Mouse (Mus musculus) kidney, embryonic 14.5 days (tissue): ENCODE results near the gene Fgf14. TPM values are rescaled to one million over a fixed set of nuclear protein-coding genes. Genes with fewer than 3 reads are reported as not detected.

Experiments used
- ATAC-seq: fragments of 200-750 bp; cut with Nextera tagmentation; 2 replicates; pipeline ENCODE4 v1.8.0; 2017; ENCODE audit warnings: moderate number of reproducible peaks, mild to moderate bottlenecking, moderate TSS enrichment, moderate library complexity; ENCODE audit not compliant: low FRiP score, low TSS enrichment
- H3K27ac ChIP-seq: fragments of 300-500 bp; sonication (generic); 2 replicates; pipeline ENCODE4 v1.5.1; 2014; ENCODE audit warnings: low read depth, mild to moderate bottlenecking, low read length, moderate library complexity, mixed read lengths
- H3K27me3 ChIP-seq: fragments of 300-500 bp; sonication (generic); 2 replicates; pipeline ENCODE4 v1.6.1; 2014; ENCODE audit warnings: mild to moderate bottlenecking, low read length; ENCODE audit not compliant: control insufficient read depth, insufficient read depth
- H3K36me3 ChIP-seq: fragments of 300-500 bp; sonication (generic); 2 replicates; pipeline ENCODE4 v1.6.1; 2014; ENCODE audit warnings: low read length, mixed read lengths; ENCODE audit not compliant: control insufficient read depth, insufficient read depth
- H3K4me1 ChIP-seq: fragments of 300-500 bp; sonication (generic); 2 replicates; pipeline ENCODE4 v1.6.1; 2014; ENCODE audit warnings: low read length, mixed read lengths; ENCODE audit not compliant: control insufficient read depth, insufficient read depth
- H3K4me2 ChIP-seq: fragments of 300-500 bp; sonication (generic); replicated peaks from 2 replicates; pipeline ENCODE4 v1.6.1; 2014; ENCODE audit warnings: low read depth, mild to moderate bottlenecking, low read length
- H3K4me3 ChIP-seq: fragments of 300-500 bp; sonication (generic); 2 replicates; pipeline ENCODE4 v1.5.1; 2014; ENCODE audit warnings: mild to moderate bottlenecking, low read length
- H3K9ac ChIP-seq: fragments of 300-500 bp; sonication (generic); 2 replicates; pipeline ENCODE4 v1.6.1; 2014; ENCODE audit warnings: low read depth, mild to moderate bottlenecking, low read length, moderate library complexity
- H3K9me3 ChIP-seq: fragments of 300-500 bp; sonication (generic); 2 replicates; pipeline ENCODE4 v1.6.1; 2016; ENCODE audit warnings: low read length; ENCODE audit not compliant: control insufficient read depth
- WGBS: fragments of 180-500 bp; shearing (Covaris S2); extraction: QIAGEN DNeasy Blood & Tissue Kit; methylation state at CpG from one replicate; pipeline ENCODE4 v1.1.7; 2014; 5-methylcytosine and 5-hydroxymethylcytosine counted together
- polyA plus RNA-seq: library from polyadenylated mRNA; unstranded; fragments of >200 nt; fragmentation: Nextera tagmentation; extraction: Ambion mirVana; gene quantifications from 2 replicates; pipeline ENCODE4 v1.2.1, GENCODE M21; 2014

Gene Fgf14
- polyA plus RNA-seq, 1 experiment from 2014 or later, result 0.12 TPM

- no peak overlapping the region for H3K27ac ChIP-seq
- WGBS, result 49% methylated on average over 2 of the region's 2 CpGs
- ATAC-seq, result no peak
- H3K27me3 ChIP-seq, result no peaks in the 10 kb centered on the region
- no peaks in the 10 kb centered on the region for H3K4me1 ChIP-seq
- no peak overlapping the region for H3K4me3 ChIP-seq
- no peaks in the 10 kb centered on the region for H3K9me3 ChIP-seq
- no peaks in the 10 kb centered on the region for H3K36me3 ChIP-seq
- H3K4me2 ChIP-seq, result no peak overlapping the region
- no peak overlapping the region for H3K9ac ChIP-seq
These were observed 412.3 kb downstream of the Fgf14 start for GRCm38 (mm10) chr14:124264541-124265059.

DNA sequence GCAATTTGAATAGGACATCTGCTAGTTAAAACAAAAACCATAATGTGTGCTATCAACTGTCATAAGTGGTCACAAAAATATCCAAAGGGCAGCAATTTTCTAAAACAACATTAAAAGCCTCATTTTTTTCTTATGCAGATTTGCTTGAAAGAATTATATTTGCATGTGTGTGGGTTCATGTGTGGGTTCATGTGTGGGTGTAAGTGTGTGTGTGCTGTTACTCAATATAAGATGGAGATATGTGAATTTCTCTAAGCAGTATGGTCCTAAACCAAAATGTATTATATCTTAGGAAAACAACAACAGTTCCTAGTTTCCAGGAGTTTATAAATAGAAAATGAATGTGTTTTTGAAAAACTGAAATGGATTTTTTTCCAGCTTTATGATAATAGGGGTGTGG, 413.7 kb downstream of the Fgf14 start:
- Histone ChIP-seq H3K9ac (no peak overlapping the region), H3K4me2 (no peak overlapping the region), H3K27ac (no peak overlapping the region), H3K4me3 (no peak overlapping the region), H3K36me3 (no peaks in the 10 kb centered on the region), H3K9me3 (no peaks in the 10 kb centered on the region), H3K27me3 (no peaks in the 10 kb centered on the region), H3K4me1 (no peaks in the 10 kb centered on the region)
- ATAC-seq, result no peak

GRCm38 (mm10) chr14:124247517-124247916, 429.4 kb downstream of the Fgf14 start:
- H3K27ac ChIP-seq, result no peak overlapping the region
- ATAC-seq, result no peak
- H3K36me3 ChIP-seq, result no peaks in the 10 kb centered on the region
- 70% methylated on average over 1 of the region's 1 CpGs for WGBS
- no peak overlapping the region for H3K4me3 ChIP-seq
- no peak overlapping the region for H3K9ac ChIP-seq
- no peaks in the 10 kb centered on the region for H3K27me3 ChIP-seq
- no peaks in the 10 kb centered on the region for H3K4me1 ChIP-seq
- no peak overlapping the region for H3K4me2 ChIP-seq
- no peaks in the 10 kb centered on the region for H3K9me3 ChIP-seq

GRCm38 (mm10) chr14:124223445-124223844, 453.5 kb downstream of the Fgf14 start:
- no peak overlapping the region for H3K4me3 ChIP-seq
- no peaks in the 10 kb centered on the region for H3K4me1 ChIP-seq
- no peaks in the 10 kb centered on the region for H3K9me3 ChIP-seq
- H3K27me3 ChIP-seq, result no peaks in the 10 kb centered on the region
- no peak overlapping the region for H3K9ac ChIP-seq
- WGBS, result 61% methylated on average over 2 of the region's 2 CpGs
- H3K27ac ChIP-seq, result no peak overlapping the region
- no peak overlapping the region for H3K4me2 ChIP-seq
- H3K36me3 ChIP-seq, result no peaks in the 10 kb centered on the region
- no peak for ATAC-seq

GRCm38 (mm10) chr14:124222447-124222846, 454.5 kb downstream of the Fgf14 start:
- no peaks in the 10 kb centered on the region for H3K36me3 ChIP-seq
- no peaks in the 10 kb centered on the region for H3K27me3 ChIP-seq
- H3K4me1 ChIP-seq, result no peaks in the 10 kb centered on the region
- H3K4me3 ChIP-seq, result no peak overlapping the region
- H3K9ac ChIP-seq, result no peak overlapping the region
- ATAC-seq, result no peak
- H3K4me2 ChIP-seq, result no peak overlapping the region
- 40% methylated on average over 1 of the region's 1 CpGs for WGBS
- H3K9me3 ChIP-seq, result no peaks in the 10 kb centered on the region
- H3K27ac ChIP-seq, result no peak overlapping the region

GRCm38 (mm10) chr14:124220979-124221378, 455.9 kb downstream of the Fgf14 start:
- ATAC-seq, result no peak
- Histone ChIP-seq H3K9me3 (no peaks in the 10 kb centered on the region), H3K4me3 (no peak overlapping the region), H3K4me2 (no peak overlapping the region), H3K9ac (no peak overlapping the region), H3K27ac (no peak overlapping the region), H3K27me3 (no peaks in the 10 kb centered on the region), H3K4me1 (no peaks in the 10 kb centered on the region), H3K36me3 (no peaks in the 10 kb centered on the region)
- WGBS, result 68% methylated on average over 2 of the region's 2 CpGs

DNA sequence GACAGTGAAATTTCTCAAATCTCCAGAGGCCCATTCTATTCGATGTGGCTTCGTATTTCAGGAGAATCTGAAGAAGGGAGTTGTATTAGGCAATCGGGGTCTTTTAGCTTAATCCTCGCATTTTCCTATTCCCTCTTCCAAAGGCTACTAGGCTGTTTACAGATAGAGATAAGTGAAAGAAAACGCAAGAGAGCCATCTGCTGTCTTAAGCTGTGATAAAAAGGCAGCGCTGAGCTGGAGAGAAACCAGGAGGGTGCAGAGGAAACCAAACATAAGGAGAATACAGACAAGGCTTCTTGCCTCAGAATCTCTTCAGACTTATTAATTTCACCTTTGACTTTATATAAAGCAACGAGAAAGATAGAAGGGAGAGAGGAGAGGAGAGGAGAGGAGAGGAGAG, 481.1 kb downstream of the Fgf14 start:
- H3K9ac ChIP-seq, result no peak overlapping the region
- peaks cover 25% of the 10 kb centered on the region for H3K27me3 ChIP-seq
- H3K4me2 ChIP-seq, result no peak overlapping the region
- 22% methylated on average over 7 of the region's 7 CpGs for whole genome bisulfite sequencing
- no peaks in the 10 kb centered on the region for H3K36me3 ChIP-seq
- ATAC-seq, result no peak
- H3K4me1 ChIP-seq, result 0 out of 2 replicates have a peak, but pooled peaks cover 5% of the 10 kb centered on the region
- no peaks in the 10 kb centered on the region for H3K9me3 ChIP-seq
- no peak overlapping the region for H3K4me3 ChIP-seq
- no peak overlapping the region for H3K27ac ChIP-seq

DNA sequence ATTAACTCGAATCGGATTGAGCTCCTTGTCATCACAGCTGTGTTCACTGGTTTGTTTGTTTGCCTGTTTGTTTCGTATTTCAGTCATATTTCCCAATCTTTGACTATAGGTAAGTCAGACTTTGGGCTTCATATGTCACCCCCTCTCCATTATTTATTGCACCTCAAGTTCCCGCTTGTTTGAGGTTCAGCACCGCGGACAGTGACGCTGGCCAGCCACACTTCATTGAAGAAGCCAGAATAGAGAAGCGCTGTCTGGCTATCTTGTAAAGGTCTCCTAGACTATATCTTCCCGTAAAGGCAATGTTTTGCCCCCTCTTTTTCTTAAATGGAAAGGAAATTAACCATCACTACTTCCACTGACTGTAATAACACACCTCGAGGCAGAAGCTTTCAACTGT, 481.6 kb downstream of the Fgf14 start:
- no peaks in the 10 kb centered on the region for H3K36me3 ChIP-seq
- peaks cover 25% of the 10 kb centered on the region for H3K27me3 ChIP-seq
- no peak overlapping the region for H3K4me2 ChIP-seq
- H3K9me3 ChIP-seq, result no peaks in the 10 kb centered on the region
- 26% methylated on average over 10 of the region's 10 CpGs for WGBS
- 0 out of 2 replicates have a peak, but pooled peaks cover 5% of the 10 kb centered on the region for H3K4me1 ChIP-seq
- no peak overlapping the region for H3K4me3 ChIP-seq
- ATAC-seq, result no peak
- no peak overlapping the region for H3K9ac ChIP-seq
- no peak overlapping the region for H3K27ac ChIP-seq

- Histone ChIP-seq H3K27me3 (peaks cover 25% of the 10 kb centered on the region), H3K9me3 (no peaks in the 10 kb centered on the region), H3K4me1 (0 out of 2 replicates have a peak, but pooled peaks cover 5% of the 10 kb centered on the region), H3K4me2 (peak overlapping the region; percentile 40), H3K27ac (no peak overlapping the region), H3K9ac (no peak overlapping the region), H3K4me3 (peak overlapping the region; percentile 26), H3K36me3 (no peaks in the 10 kb centered on the region)
- 3% methylated on average over 15 of the region's 15 CpGs for WGBS
- ATAC-seq, result no peak
These were observed 484.1 kb downstream of the Fgf14 start for GRCm38 (mm10) chr14:124192815-124193142.
